Mouse (Mus musculus): ENCODE data around the gene A630095N17Rik.
"Not testable (repeated sequence)": the region's sequence is repeated elsewhere in the genome, so short reads cannot be mapped to it uniquely, and the experiment has no call there.

Gene A630095N17Rik

DNA sequence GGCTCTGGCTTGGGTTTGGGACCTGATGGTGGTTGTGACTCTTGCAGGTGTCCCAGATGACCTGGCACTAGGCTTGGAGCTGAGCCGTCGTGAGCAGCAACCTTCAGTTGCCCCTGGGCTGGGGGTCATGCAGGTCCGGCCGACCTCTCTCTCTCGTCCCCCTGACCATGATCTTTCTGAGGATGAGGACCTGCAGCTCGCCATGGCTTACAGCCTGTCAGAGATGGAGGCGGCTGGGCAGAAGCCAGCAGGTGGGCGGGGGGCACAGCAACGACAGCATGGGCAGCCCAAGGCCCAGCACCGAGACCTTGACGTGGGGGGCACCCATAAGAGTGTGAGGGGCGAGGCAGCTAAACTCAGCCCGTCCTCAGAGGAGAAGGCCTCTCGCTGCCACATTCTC, 11.5 kb upstream of the A630095N17Rik start:
- DNase-seq = no peak

DNA sequence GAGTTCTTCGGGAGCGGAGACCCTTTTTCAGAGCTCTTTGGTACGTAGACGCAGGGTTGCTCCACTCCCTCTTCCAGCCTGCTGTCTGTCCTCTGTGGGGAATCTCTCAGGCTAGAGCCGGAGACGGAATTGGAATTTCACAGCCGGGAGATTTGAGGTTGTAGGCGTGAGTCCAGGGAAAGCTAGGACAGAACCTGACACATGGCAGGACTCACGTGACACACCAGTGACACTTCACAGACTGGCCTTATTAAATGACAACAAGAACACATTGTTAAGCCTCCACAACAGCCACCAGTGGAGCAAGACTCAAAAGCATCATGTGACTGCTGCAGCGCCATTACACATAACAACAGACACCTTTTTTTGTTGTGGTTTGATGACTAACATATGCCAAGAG, 7.7 kb upstream of the A630095N17Rik start:
- no peak for DNase-seq

DNA sequence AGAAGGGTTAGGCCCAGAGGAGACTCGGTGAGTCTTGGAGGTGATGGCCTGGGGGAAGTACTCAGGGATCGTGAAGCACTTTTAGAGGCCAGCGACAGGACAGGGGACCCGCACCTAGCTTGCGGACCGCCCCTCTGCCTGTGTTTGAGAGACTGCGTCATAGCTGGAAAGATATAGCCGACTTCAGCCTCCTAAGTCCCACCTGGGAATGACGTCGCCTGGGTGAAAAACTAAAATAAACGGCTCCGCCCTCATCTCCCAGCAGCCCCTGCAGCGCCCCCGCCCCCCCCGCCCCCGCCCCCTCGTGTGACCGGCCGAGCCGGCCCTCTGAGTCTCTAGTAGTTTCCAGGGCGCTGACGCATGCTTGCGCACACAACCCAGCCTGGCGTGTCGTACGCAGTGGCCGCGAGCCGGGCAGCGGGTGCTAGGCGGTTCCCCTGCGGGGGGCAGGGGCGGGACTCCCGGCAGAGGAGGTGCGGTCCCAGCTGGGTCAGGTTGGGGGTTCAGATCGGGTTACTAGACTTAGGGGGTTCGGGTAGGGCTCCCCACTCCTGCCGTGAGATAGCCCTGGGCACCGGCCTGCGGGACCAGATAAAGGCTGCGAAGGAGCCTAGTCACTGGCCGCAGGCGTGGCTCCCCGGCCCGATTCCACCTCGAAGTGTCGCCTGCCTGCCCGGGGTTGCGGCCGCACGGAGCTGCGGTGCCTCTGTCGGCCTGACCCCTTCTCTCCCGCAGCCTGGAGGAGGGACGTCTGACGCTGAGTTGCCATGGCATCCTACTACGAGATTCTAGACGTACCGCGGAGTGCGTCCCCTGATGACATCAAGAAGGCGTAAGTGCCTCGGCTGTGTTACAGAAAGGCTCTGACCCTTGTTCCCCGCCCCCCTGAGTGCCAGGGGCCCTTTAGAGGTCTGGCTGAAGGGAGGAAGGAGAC, 4.5 kb upstream of the A630095N17Rik start, which contains the start of gene Dnajb2:
Dnajb2 (plus strand) TSS at position 290 of the 934 bp plus-strand sequence.
- DNase-seq = peak; percentile 94

DNA sequence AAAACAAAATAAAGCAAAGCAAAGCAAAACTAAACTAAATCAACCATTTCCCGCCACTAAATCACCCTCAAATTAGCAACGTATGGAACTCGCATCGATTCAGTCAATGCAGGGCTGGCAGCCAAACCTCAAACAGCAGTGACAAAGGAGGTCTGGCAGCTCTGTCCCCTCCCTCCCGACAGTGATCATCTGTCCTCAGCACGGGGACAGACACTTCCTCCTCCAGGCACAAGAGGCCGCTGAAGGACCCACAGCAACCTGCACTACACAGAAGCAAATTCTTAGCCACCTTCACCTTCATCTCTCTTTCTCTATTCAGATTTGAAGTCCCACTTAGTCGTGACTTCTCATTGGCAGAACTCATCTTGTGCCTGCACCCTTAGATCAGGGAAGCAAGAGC, 2.7 kb upstream of the A630095N17Rik start:
- peak; percentile 79 for DNase-seq

DNA sequence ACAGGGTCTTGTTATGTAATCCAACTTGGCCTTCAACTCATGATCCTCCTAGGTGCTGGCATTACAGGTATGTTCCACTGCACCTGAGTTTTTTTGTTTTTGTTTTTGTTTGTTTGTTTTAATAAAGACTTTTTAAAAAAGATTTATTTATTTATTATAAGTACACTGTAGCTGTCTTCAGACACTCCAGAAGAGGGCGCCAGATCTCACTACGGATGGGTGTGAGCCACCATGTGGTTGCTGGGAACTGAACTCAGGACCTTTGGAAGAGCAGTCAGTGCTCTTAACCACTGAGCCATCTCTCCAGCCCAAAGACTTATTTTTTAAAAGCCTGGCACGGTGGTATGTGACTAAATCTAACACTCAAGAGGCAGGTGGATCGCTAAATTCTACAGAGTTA, 587 bp upstream of the A630095N17Rik start:
- DNase-seq = not testable (repeated sequence)

DNA sequence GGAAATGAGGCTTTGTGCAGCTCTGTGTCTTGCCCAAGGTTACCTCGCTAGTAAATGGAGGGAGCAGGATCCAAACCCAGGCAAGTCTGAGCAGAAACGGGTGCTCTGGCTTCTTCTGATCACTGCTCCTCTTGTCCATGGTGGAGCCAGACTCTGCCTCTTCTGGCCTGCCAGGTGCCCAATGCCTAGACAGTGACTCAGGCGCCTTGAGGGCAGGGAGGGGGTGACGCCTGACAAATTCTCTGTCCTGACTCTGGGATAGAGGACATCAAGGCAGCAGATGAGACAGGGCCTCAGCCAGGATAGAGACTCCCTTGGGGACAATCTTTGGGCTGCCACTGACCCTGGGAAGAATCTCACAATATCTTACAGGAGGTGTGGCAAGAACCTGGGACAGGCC, 678 bp downstream of the A630095N17Rik start:
- no peak for DNase-seq

DNA sequence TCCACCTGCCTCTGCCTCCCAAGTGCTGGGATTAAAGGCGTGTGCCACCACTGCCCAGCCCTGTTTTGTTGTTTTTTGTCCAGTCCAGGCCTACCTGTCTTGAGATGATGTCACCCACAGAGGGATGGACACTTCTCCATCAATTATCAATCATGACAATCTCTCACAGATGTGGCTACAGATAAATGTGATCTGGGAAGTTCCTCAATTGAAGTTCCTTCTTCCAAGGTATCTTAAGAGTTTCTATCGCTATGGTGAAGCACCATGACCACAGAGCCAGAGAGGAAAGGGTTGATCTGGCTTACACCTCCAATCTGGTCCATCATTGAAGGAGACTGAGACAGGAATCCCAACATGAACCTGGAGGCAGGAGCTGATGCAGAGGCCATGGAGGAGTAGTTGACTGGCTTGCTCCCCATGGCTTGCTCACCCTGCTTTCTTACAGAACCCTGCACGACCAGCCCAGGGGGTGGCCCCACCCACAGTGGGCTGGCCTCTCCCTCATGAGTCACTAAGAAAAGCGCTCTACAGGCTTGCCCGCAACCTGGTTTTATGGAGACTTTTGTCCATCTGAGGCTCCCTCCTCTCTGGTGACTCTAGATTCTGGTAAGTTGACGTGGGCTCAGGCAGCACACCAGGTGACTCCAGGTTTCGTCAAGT, 1.4 kb downstream of the A630095N17Rik start:
- DNase-seq = no peak

DNA sequence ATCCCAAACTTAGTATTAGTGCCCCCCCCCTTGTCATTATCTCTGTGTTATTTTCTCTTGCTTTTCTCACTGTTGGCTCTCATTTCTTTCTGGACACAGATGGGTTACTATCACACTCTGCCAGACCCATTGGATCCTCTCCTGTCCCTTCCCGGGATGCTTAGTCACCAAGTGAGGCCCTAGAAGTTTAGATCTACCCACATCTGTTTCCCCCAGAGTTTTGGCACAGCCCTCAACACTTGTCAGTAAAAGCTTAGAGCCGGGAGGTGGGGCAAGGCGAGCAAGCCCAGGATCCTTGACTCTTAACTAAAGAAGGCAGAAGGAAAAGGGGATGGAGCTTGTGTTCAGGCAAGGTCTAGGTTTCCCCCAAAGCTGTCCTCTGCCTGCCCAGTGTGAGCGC, 2.7 kb downstream of the A630095N17Rik start:
- no peak for DNase-seq

DNA sequence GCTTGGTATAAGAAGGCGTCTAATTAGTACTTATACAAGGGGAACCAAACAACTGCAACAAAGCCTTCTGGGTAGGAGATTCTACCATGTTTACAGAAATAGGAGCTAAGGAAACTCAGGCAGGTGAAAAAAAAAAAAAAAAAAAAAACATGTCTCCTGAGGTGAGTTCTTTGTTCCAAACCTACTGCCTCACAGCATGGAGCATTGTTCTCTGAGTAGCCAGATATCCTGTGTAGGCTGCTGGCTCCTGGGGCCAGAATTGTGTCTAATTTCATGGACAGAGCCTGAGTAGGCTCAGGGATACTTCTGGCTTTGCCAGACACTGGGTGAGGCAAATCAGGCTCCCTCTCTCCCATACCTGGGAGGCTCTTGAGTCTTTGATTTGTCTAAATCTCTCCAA, 4.2 kb downstream of the A630095N17Rik start:
- DNase-seq = no peak

DNA sequence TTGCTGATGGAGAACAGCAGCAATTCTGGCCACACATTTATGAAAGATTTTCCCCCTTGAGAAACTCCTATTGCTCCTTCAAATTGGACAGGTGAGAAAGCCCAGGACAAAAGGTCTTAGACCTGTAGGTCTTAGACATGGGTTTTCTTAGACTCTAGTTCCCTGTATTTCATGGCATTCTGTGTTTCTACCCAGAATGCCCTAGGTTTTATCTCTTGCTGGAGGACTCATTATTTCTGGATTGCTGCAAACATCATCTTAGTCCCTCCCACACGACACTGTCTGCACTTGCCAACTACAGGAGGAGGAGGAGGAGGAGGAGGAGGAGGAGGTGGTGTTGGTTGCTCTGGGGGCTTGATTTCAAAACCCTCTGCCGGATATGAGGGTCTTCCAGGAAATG, 5.8 kb downstream of the A630095N17Rik start:
- no peak for DNase-seq

DNA sequence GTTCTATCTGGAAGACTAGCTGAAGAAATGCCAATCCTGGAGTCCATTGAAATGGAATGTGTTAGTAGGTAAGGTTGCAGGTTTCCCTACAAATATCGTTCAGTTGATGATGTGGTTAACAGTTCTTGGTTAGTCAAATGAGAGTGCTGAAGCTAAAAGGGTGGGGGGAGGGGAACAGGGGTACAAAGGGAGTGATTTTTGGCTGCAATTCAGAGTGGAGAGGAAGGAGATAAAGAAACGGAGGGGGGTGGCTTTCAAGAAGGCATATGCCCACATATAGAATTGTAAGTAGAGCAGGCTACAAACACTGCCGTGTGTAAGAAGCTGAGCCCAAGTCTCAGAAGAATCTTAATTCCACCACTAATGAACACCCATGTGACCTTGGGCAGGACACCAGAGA, 6.4 kb downstream of the A630095N17Rik start:
- no peak for DNase-seq

DNA sequence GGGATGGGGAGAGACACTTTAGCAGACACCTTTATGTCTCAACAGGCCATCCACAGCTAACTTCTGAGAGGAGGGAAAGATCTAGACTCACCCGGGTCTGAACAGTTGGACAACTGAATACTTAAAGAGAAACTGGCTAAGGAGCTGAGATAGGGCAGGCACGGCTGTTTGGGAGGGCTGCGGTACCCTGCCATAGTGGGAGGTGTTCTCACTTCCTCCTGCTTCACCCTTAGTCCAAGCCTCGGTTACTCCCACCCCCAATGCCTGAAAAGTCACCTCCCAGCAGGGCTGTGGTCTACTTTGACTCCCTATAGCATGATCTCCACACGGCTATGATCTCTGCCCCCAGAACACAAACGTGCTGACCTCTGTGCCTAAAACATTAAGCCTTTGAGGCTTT, 8.4 kb downstream of the A630095N17Rik start:
- DNase-seq = no peak

DNA sequence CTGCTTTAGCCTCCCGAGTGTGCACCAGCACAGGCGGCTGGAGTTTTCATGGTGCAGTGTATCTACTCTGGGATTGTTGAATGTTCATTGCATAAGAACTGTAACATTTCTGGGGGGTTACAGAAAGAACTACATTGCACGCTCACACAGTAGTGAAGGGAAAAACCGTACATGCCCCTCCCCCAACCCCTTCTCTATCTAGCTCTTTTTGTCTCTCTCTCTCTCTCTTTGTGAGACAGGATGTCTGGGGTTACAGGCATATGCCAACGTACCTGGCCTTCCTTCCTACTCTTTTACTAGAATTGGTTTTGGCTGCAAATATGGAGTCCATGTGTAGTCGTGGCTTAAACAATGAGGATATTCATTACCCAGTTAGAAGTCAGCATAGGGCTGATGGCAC, 9.0 kb downstream of the A630095N17Rik start:
- DNase-seq = no peak

DNA sequence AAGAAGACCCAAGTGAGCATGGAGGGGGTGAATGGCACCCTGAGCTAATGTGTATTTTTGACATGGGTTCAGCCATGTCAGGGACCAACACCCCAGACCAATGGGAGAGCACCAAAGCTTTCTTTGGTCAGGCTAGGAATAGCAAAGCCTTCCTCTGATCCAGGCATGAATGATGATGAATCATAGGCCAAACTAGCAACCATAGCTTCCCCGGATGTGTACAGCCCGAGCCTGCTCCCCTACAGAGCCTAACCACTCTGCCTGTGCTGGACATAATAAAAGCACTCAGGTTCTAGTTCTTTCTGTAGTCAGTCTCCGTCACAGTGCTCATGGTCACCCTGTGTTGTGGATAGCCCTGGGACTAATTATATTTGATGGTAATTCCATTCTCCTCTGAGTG, 10.4 kb downstream of the A630095N17Rik start:
- no peak for DNase-seq

DNA sequence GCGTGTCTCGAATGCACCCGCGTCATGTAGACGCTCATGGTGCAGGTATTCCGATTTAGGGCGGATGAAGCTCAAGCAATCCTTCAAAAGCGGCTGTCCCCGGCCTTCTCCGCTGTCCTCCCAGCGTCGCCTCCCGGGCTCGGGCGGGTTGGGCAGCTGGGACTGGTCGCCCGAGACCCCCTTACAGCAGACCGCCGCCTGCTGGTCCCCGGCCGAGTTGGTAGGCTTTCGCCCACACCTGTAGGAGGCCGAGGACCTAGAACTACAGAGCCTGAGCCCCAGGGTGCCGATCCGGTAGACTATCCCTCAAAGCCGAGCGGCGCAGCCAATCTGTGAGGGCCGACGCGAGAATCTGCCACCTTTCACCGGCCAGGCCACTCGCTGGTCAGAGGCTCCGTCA, 12.4 kb downstream of the A630095N17Rik start, which contains the start of gene Tuba4a:
Tuba4a (minus strand) TSS at position 335 of the 400 bp plus-strand sequence.
- DNase-seq = no peak

DNA sequence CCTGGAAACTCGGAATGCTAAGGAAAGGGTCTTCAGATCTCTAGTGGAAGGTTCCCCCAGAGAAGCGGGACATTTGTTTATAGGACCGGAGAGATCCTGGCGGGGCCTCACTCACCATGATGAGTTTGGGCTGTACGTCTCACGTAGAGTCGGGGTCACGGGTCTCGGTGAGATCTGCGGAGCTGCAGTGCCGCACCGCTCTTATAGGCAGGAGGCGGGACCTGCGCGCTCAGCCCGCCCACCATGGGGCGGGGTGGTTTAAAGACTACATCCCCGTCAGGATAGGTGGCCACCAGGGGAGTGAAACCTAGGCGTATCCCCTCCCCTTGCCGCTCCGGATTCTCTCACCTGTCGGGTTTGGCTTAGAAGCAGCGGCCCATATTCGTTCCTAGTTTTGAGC, 12.8 kb downstream of the A630095N17Rik start:
- peak; percentile 95 for DNase-seq

DNA sequence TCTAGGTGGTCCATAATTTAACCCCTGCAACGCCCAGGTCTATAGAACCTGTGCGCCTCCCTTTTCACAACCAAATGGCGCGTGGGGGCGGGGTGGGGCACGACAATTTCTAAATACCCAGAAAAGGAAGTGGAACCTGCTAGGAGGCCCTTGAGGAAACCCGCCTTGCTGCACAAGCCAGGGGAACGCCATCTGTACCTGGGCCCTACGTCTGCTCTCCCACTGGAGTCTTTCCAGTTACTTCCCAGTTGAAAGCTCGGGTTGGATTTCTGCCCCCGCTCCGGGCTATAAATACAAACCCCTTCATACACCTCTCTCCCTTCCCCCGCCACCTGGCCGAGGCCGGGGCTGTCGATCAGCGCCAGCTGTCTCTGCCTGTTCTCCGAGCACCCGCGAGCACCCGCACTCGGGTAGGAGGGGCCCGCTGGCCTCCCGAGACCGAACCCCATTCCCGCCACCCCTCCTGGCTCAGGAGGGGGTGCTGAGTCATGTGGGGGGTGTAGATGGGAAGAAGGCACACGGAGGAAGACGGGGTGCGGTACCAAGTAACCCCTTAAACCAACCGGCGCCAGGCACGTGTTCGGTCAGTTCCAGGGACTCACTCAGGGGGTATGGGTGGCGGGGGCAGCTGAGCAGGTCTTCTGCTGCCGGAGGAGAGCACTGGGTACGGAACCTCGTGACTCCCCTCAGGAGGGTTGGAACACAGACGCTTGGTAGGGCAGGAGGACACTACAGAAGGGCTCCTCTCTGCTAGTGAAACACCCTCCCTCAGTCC, 13.5 kb downstream of the A630095N17Rik start:
- DNase-seq = peak; percentile 46

DNA sequence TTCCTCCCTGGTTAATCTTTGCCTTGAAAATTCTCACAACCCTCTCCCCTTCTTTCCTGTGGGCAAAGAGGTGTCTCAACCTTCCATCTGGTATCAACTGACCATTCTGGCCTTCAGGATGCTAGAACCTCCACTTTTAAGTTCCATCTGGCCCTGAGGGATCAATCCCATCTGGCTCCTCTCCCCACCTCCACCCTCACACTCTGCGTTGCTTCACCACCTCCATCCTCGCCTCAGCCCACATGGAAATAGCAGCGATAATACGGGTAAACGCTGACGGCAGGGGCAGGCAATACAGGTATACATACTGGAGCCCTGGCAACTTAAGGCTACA, 14.0 kb downstream of the A630095N17Rik start:
- DNase-seq = no peak

DNA sequence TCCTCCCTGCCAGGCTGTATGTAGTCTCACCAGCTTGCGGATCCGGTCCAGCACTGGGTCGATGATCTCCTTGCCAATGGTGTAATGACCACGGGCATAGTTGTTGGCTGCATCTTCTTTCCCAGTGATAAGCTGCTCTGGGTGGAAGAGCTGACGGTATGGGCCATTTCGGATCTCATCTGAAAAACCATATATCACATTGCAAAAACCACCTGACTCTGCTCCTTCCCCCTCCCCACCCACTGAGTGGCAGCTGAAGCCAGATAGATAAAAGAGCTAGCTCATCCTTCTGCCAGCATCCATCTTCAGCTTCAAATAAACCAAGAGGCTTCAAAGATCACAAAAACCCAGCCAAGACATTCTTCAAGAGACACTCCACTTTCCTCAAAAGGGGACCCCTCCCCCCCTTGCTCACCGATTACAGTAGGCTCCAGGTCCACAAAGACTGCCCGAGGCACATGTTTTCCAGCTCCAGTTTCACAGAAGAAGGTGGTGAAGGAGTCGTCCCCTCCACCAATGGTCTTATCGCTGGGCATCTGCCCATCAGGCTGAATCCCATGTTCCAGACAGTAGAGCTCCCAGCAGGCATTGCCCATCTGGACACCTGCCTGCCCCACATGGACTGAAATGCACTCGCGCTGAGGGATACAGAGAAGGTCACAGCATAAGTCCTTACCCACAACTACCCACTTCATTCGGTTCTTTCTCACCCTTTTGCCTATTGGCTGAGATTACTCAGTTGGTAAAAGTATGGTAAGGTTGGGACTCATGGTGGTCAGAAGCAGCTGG, 14.9 kb downstream of the A630095N17Rik start:
- DNase-seq = peak; percentile 29

DNA sequence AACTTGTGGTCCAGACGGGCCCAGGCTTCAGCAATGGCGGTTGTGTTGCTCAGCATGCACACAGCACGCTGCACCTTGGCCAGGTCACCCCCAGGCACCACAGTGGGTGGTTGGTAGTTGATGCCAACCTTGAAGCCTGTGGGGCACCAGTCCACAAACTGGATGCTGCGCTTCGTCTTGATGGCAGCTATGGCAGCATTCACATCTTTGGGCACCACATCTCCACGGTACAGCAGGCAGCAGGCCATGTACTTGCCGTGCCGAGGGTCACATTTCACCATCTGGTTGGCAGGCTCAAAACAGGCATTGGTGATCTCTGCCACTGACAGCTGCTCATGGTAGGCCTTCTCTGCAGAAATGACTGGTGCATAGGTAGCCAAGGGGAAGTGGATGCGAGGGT, 16.1 kb downstream of the A630095N17Rik start:
- DNase-seq = no peak

DNA sequence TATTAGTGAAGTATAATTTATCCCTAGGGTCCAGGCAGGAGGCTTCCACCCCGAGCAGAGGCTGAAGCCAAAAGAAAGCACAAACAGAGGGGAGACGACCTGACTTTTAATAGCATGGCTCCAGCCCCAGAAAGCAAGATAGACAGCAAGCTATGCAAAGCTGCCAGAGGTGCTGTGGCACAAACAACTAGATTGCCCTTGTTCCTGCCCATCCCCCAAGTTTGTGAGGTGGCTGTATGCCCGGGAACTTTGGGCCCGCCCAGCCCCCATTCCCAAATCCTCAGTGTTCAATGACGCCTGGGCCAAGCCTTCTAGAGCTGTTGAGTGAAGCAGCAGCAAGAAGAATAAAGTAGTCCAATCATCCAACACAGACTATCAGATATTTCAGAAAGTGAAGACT, 17.0 kb downstream of the A630095N17Rik start:
- peak; percentile 78 for DNase-seq

DNA sequence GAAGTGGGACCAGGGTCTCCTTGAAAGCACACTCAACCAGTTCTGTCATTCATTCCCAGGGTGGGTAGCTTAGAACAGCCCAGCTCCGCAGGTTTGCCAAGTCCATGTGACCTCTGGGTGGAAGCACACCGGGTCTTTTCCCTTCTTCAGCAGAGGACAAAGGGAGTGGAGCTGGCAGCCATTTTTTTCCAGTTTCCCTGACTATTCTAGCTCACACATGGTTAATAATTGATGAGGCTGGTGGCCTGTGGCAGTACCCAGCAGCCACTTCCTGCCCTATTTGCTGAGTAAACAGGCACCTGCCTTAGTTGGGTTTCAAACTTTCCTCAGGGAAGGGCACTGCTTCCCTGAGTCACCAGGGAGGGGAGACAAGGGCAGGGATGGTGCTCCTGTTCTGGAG, 17.5 kb downstream of the A630095N17Rik start:
- peak; percentile 92 for DNase-seq

DNA sequence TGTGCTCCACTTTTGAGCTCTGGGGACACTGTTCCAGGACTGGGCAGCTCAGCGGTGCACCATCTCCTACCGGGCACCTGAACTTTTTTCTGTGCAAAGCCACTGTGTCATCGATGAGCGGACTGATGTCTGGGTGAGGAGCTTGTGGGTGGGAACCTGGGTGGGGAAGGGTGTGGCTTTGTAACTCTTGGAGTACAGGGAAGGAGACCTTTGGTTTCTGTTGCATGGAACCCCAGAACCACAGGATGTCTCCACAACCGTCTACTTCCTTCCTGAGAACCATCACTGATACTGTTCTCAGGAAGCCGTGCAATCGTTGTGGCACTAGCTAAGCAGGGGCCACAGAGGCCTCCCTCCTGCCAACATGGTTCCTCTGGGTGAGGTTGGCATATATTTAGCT, 18.8 kb downstream of the A630095N17Rik start:
- DNase-seq = no peak

Measured in kidney, postnatal 14 days (tissue).